12 mouse cellular contexts compared by ENCODE assay signal in the genomic region with DNA sequence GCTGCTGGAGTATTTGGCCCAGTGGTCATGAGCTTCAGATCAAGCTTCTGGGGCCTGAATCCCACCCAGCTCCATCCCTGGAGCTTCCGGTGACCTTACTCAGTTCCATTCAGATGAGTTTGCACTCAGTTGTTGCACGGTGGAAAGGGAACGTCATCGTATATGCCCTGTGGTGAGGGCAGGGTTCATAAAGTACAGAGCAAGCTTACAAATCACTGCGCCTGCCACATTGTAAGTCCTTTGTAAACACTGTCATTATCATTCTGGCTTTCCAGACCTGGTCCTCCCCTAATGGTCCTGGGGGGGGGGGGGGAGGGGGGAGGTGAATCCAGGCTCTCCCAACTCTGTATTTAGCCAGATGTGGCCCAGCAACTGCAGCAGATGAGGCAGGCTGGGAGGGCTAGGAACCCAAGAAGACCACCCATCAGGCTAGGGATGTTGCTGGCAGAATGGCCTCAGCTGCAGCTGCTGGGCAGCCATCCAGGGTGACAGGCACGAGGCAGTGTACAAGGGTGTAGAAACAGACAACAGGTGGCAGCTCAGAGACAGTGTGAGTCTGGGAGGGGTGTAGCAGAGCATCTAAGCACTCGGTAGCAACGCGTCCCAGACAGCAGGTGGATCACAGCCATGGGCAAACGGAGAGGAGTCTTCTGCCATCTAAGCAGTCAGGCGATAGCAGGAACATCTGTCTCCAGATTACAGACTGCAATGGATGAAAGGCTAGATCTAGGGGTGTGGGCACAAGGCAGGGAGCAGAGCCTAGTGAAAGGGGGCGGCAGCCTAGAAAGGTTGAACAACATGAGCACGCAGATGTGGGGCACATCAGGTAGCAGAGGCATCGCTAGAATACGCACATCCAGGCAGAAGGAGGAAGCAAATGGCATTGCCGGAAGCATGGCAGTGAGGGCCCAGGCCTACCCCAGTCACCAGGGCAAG. TPM values are rescaled to one million over a fixed set of nuclear protein-coding genes. Genes with fewer than 3 reads are reported as not detected.
DNase-seq lines count a peak whose midpoint lies in the region; ATAC-seq lines count a peak whose summit lies in the region.
"Had no signal": no experiment of that assay in that cellular context is flagged by ENCODE, and none has a peak within 500 bp of the region (broad histone marks: within the 10 kb centered on the region; RNA-seq: fewer than 3 reads in every experiment).

No protein-coding gene starts in this region.

- peak; percentile 35 for DNase-seq in forebrain, embryonic 14.5 days (ENCODE audit: low spot score)
- DNase-seq in forebrain, embryonic 10.5 days (ENCODE audit: extremely low spot score, low spot score) = no peak
- DNase-seq in lung, postnatal 14 days = no peak
- DNase-seq in cerebellum, postnatal 25 days = no peak
- DNase-seq: embryo, embryonic 11 days; heart, adult 18-20 months; kidney, adult 9 months had no signal

- no peak overlapping the region for H3K4me3 ChIP-seq in forebrain, embryonic 14.5 days (ENCODE audit: low read depth, low read length)
- H3K4me3 ChIP-seq in forebrain, embryonic 10.5 days = no peak overlapping the region
- no peak overlapping the region for H3K4me3 ChIP-seq in lung, embryonic 16.5 days (ENCODE audit: low read length)
- H3K4me3 ChIP-seq in hindbrain, embryonic 16.5 days (ENCODE audit: low read length) = no peak overlapping the region
- no peak overlapping the region for H3K4me3 ChIP-seq in neural tube, embryonic 12.5 days

- ATAC-seq in forebrain, embryonic 14.5 days = 0 out of 2 replicates have a peak, but pooled peaks have one; percentile 38
- ATAC-seq in lung, embryonic 16.5 days (ENCODE audit: low read depth) = peak; percentile 72
- ATAC-seq in hindbrain, embryonic 16.5 days = peak; percentile 67
- ATAC-seq in neural tube, embryonic 12.5 days (ENCODE audit: low FRiP score, low read depth) = 0 out of 2 replicates have a peak, but pooled peaks have one; percentile 50
- no peak for ATAC-seq in granulocyte monocyte progenitor cell, adult 5-6 weeks (replicated peaks; ENCODE audit: poor library complexity, severe bottlenecking)
- ATAC-seq: Patski had no signal

- no peak overlapping the region for H3K27ac ChIP-seq in forebrain, embryonic 14.5 days (ENCODE audit: low read depth, low read length)
- H3K27ac ChIP-seq in forebrain, embryonic 10.5 days = no peak overlapping the region
- H3K27ac ChIP-seq in lung, embryonic 16.5 days (ENCODE audit: low read length) = no peak overlapping the region
- H3K27ac ChIP-seq in hindbrain, embryonic 16.5 days (ENCODE audit: low read depth, low read length) = no peak overlapping the region
- no peak overlapping the region for H3K27ac ChIP-seq in neural tube, embryonic 12.5 days

- no peaks in the 10 kb centered on the region; the same call in 1 of the 2 replicates for H3K4me1 ChIP-seq in forebrain, embryonic 14.5 days (ENCODE audit: control insufficient read depth, insufficient read depth, low read length)
- H3K4me1 ChIP-seq in forebrain, embryonic 10.5 days = peaks cover 7% of the 10 kb centered on the region
- H3K4me1 ChIP-seq in lung, embryonic 16.5 days (replicated peaks; ENCODE audit: control insufficient read depth, insufficient read depth, low read length) = peaks cover 8% of the 10 kb centered on the region
- peaks cover 5% of the 10 kb centered on the region; the same call in 1 of the 2 replicates for H3K4me1 ChIP-seq in hindbrain, embryonic 16.5 days (ENCODE audit: control insufficient read depth, insufficient read depth, low read depth, low read length)
- H3K4me1 ChIP-seq in neural tube, embryonic 12.5 days = peaks cover 6% of the 10 kb centered on the region; the same call in 1 of the 2 replicates

- no peak overlapping the region for H3K9ac ChIP-seq in forebrain, embryonic 14.5 days (ENCODE audit: low read length)
- no peak overlapping the region for H3K9ac ChIP-seq in lung, embryonic 16.5 days (ENCODE audit: low read length)
- no peak overlapping the region for H3K9ac ChIP-seq in hindbrain, embryonic 16.5 days (ENCODE audit: low read depth, low read length)
- no peak overlapping the region for H3K9ac ChIP-seq in neural tube, embryonic 12.5 days

- no peaks in the 10 kb centered on the region for H3K27me3 ChIP-seq in forebrain, embryonic 14.5 days (replicated peaks; ENCODE audit: control insufficient read depth, insufficient read depth, low read length)
- H3K27me3 ChIP-seq in forebrain, embryonic 10.5 days (ENCODE audit: poor library complexity, severe bottlenecking) = peaks cover 13% of the 10 kb centered on the region; the same call in 1 of the 2 replicates
- H3K27me3 ChIP-seq in lung, embryonic 16.5 days (ENCODE audit: control insufficient read depth, insufficient read depth, low read depth, low read length) = no peaks in the 10 kb centered on the region
- no peaks in the 10 kb centered on the region; the same call in 1 of the 2 replicates for H3K27me3 ChIP-seq in hindbrain, embryonic 16.5 days (replicated peaks; ENCODE audit: control insufficient read depth, insufficient read depth, low read length)
- H3K27me3 ChIP-seq in neural tube, embryonic 12.5 days (replicated peaks) = 0 out of 2 replicates have a peak, but pooled peaks cover 4% of the 10 kb centered on the region
- H3K27me3 ChIP-seq: Patski had no signal

- H3K4me2 ChIP-seq in forebrain, embryonic 14.5 days (ENCODE audit: low read length) = no peak overlapping the region
- no peak overlapping the region for H3K4me2 ChIP-seq in lung, embryonic 16.5 days (ENCODE audit: low read depth, low read length)
- no peak overlapping the region for H3K4me2 ChIP-seq in hindbrain, embryonic 16.5 days (ENCODE audit: low read length)
- H3K4me2 ChIP-seq in neural tube, embryonic 12.5 days (replicated peaks) = no peak overlapping the region

- 68% methylated on average over 16 of the region's 16 CpGs for WGBS in forebrain, embryonic 14.5 days
- 86% methylated on average over 16 of the region's 16 CpGs for WGBS in forebrain, embryonic 10.5 days
- 44% methylated on average over 16 of the region's 16 CpGs for WGBS in lung, embryonic 16.5 days
- 66% methylated on average over 16 of the region's 16 CpGs for WGBS in hindbrain, embryonic 16.5 days
- 62% methylated on average over 16 of the region's 16 CpGs for WGBS in neural tube, embryonic 12.5 days

- H3K9me3 ChIP-seq in forebrain, embryonic 14.5 days (replicated peaks; ENCODE audit: control insufficient read depth, low read length) = no peaks in the 10 kb centered on the region
- H3K9me3 ChIP-seq in forebrain, embryonic 10.5 days = no peaks in the 10 kb centered on the region
- no peaks in the 10 kb centered on the region for H3K9me3 ChIP-seq in lung, embryonic 16.5 days (ENCODE audit: control insufficient read depth, low read length)
- no peaks in the 10 kb centered on the region for H3K9me3 ChIP-seq in hindbrain, embryonic 16.5 days (ENCODE audit: control insufficient read depth, low read length)
- H3K9me3 ChIP-seq in neural tube, embryonic 12.5 days = no peaks in the 10 kb centered on the region

- no peaks in the 10 kb centered on the region for H3K36me3 ChIP-seq in forebrain, embryonic 14.5 days (ENCODE audit: control insufficient read depth, insufficient read depth, low read length)
- no peaks in the 10 kb centered on the region for H3K36me3 ChIP-seq in forebrain, embryonic 10.5 days (replicated peaks)
- no peaks in the 10 kb centered on the region for H3K36me3 ChIP-seq in lung, embryonic 16.5 days (ENCODE audit: control insufficient read depth, insufficient read depth, low read length)
- H3K36me3 ChIP-seq in hindbrain, embryonic 16.5 days (ENCODE audit: control insufficient read depth, insufficient read depth, low read length) = no peaks in the 10 kb centered on the region
- H3K36me3 ChIP-seq in neural tube, embryonic 12.5 days = no peaks in the 10 kb centered on the region

RNA-seq across cellular contexts. Expression of a gene that starts 23.3 kb away (rescaled TPM):
- 6.9 and 9.0 TPM in 2 replicates for polyA plus RNA-seq in forebrain, embryonic 14.5 days (2014; fragmentation: Nextera tagmentation; extraction: Ambion mirVana)
- 6.2 and 6.6 TPM in 2 replicates for polyA plus RNA-seq in forebrain, embryonic 10.5 days (2016; fragmentation: Nextera tagmentation; extraction: Ambion mirVana)
- 9.2 and 10.3 TPM in 2 replicates for polyA plus RNA-seq in lung, embryonic 16.5 days (2015; fragmentation: Nextera tagmentation; extraction: Ambion mirVana)
- 5.0 and 5.1 TPM in 2 replicates for polyA plus RNA-seq in hindbrain, embryonic 16.5 days (2015; fragmentation: Nextera tagmentation; extraction: Ambion mirVana)
- 10.8 and 11.3 TPM in 2 replicates for polyA plus RNA-seq in neural tube, embryonic 12.5 days (2016; fragmentation: Nextera tagmentation; extraction: Ambion mirVana)
- total RNA-seq in granulocyte monocyte progenitor cell, adult 5-6 weeks (2014; fragmentation: Nextera tagmentation) = 0.34 TPM in 1 of 2 replicates, not detected in the other
- 1.8 TPM in 1 of 2 replicates, not detected in the other for total RNA-seq in granulocyte monocyte progenitor cell, adult 5-6 weeks (2017)
